Mouse (Mus musculus) MEL (cell line): ENCODE measurements around the gene Nav1.

Source experiments
- BHLHE40 ChIP-seq: IDR thresholded peaks from 2 replicates; pipeline ENCODE4 v1.6.1; 2012; ENCODE audit warnings: low read depth, mild to moderate bottlenecking, inconsistent platforms, low read length, improper control_type of control experiment, borderline replicate concordance
- CTCF ChIP-seq, 3 experiments: IDR thresholded peaks in 2 of 3; conservative IDR thresholded peaks in 1 of 3; 2 replicates each; pipeline ENCODE4 v1.5.1; 2011 to 2012; ENCODE audit warnings: low read length in 3 of 3, low read depth in 2 of 3, mild to moderate bottlenecking in 2 of 3, improper control_type of control experiment in 1 of 3, inconsistent platforms in 1 of 3, mixed read lengths in 1 of 3, moderate library complexity in 1 of 3; ENCODE audit not compliant: control insufficient read depth in 1 of 3, insufficient read depth in 1 of 3, poor library complexity in 1 of 3, severe bottlenecking in 1 of 3
- MYC ChIP-seq: IDR thresholded peaks from 2 replicates; pipeline ENCODE4 v1.6.1; 2011; ENCODE audit warnings: low read depth, mild to moderate bottlenecking, low read length, improper control_type of control experiment, moderate library complexity
- POLR2AphosphoS2 ChIP-seq: IDR thresholded peaks from 2 replicates; pipeline ENCODE4 v1.6.1; 2011; ENCODE audit warnings: low read length, improper control_type of control experiment
- RAD21 ChIP-seq: IDR thresholded peaks from 2 replicates; pipeline ENCODE4 v1.6.1; 2011; ENCODE audit warnings: mild to moderate bottlenecking, low read depth, low read length, improper control_type of control experiment
- TAL1 ChIP-seq: IDR thresholded peaks from 2 replicates; pipeline ENCODE4 v1.6.1; 2012; ENCODE audit warnings: mild to moderate bottlenecking, inconsistent platforms, low read length, moderate library complexity, mixed read lengths
- ZC3H11A ChIP-seq: IDR thresholded peaks from 2 replicates; pipeline ENCODE4 v1.6.1; 2012; ENCODE audit warnings: low read depth, mild to moderate bottlenecking, inconsistent platforms, low read length, improper control_type of control experiment

DNA sequence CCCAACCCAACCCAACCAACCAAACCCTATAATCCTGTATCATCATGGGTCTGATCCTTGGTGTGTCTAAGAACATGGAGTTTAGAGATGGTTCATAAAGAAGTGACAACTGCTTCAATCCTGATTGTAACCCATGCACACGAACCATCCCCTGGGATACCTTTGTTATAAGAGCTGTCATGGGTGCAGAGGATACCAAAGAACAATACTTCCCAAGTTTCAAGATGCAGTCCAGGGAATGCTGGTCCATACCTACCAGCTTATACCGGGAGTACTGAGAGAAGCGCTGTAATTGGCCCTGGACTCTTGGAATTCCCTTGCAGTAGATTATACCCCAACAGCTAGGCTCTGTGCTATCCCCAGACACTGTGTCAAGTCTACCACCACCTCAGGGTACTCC lies 165.2 kb downstream of the Nav1 start:
- TF ChIP-seq CTCF (IDR thresholded peaks at IDR 0.05 in 2 of 3, conservative IDR thresholded peaks at IDR 0.05 in 1 of 3; ENCODE audit: control insufficient read depth in 1 of 3, insufficient read depth in 1 of 3, low read depth in 2 of 3, low read length in 3 of 3, poor library complexity in 1 of 3, severe bottlenecking in 1 of 3) (no peak), BHLHE40 (no peak), TAL1 (no peak), ZC3H11A (no peak), MYC (no peak), RAD21 (no peak), POLR2AphosphoS2 (no peak)
